In the genomic region with DNA sequence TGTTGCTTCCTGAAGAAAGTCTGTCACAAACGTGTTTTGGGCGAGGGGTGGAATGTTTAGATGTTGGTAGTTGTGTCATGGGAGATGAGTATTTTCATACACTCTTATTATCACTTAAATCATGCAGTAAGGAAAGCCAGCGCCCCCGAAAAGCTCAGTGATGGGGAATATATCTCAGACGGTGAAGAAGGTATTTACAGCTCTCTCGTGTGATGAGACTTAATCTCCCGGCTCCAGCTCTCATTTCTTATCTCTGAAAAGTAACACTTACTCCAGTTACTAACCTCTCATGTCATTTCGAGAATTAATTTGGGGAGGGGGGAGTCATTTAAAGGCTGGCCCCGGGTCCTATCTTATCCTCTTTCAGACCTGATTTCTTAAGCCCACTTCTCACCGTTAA, we compare ENCODE assay signal across 30 mouse cellular contexts.
DNase-seq lines count a peak whose midpoint lies in the region; ATAC-seq and TF ChIP-seq lines count a peak whose summit lies in the region.
"Had no signal": no experiment of that assay in that cellular context is flagged by ENCODE, and none has a peak within 500 bp of the region (broad histone marks: within the 10 kb centered on the region; RNA-seq: fewer than 3 reads in every experiment).

No protein-coding gene starts in this region.

- no peak overlapping the region for H3K4me3 ChIP-seq in liver, embryonic 12.5 days
- H3K4me3 ChIP-seq in liver, postnatal 0 days (ENCODE audit: low read depth, low read length), result no peak overlapping the region
- no peak overlapping the region for H3K4me3 ChIP-seq in MEL (ENCODE audit: control insufficient read depth in 1 of 2, insufficient read depth in 1 of 2, low read depth in 2 of 2, low read length in 2 of 2)
- no peak overlapping the region for H3K4me3 ChIP-seq in liver, embryonic 14.5 days (ENCODE audit: insufficient read depth in 1 of 2, low read depth in 2 of 2, low read length in 2 of 2)
- H3K4me3 ChIP-seq: embryonic facial prominence, embryonic 13.5 days; embryonic facial prominence, embryonic 15.5 days; erythroblast, embryonic 14.5 days; forebrain, embryonic 10.5 days; forebrain, embryonic 12.5 days had no signal

- 18% methylated on average over 10 of the region's 10 CpGs for WGBS in liver, embryonic 12.5 days (ENCODE audit: insufficient replicate concordance)
- 46% methylated on average over 10 of the region's 10 CpGs for WGBS in liver, postnatal 0 days (ENCODE audit: insufficient replicate concordance)
- WGBS in liver, embryonic 14.5 days (ENCODE audit: insufficient replicate concordance), result 14% methylated on average over 10 of the region's 10 CpGs

- no peaks in the 10 kb centered on the region for H3K36me3 ChIP-seq in liver, embryonic 12.5 days
- no peaks in the 10 kb centered on the region for H3K36me3 ChIP-seq in liver, postnatal 0 days (replicated peaks; ENCODE audit: insufficient read depth, low read length)
- peaks cover 0 to 13% of the 10 kb centered on the region in 2 experiments; a peak in 2 of 4 replicates for H3K36me3 ChIP-seq in MEL (ENCODE audit: control insufficient read depth in 1 of 2, insufficient read depth in 2 of 2, low read length in 2 of 2)
- no peaks in the 10 kb centered on the region for H3K36me3 ChIP-seq in liver, embryonic 14.5 days (replicated peaks; ENCODE audit: control insufficient read depth, insufficient read depth, low read depth)
- H3K36me3 ChIP-seq: embryonic facial prominence, embryonic 15.5 days; forebrain, embryonic 10.5 days; G1E had no signal

- H3K9ac ChIP-seq in liver, embryonic 12.5 days, result no peak overlapping the region
- no peak overlapping the region for H3K9ac ChIP-seq in liver, postnatal 0 days (replicated peaks)
- no peak overlapping the region for H3K9ac ChIP-seq in MEL (ENCODE audit: control insufficient read depth, low read depth, low read length, poor library complexity, severe bottlenecking)
- H3K9ac ChIP-seq in liver, embryonic 14.5 days (replicated peaks), result no peak overlapping the region
- H3K9ac ChIP-seq: embryonic facial prominence, embryonic 13.5 days; embryonic facial prominence, embryonic 15.5 days; forebrain, embryonic 12.5 days had no signal

- peak overlapping the region; percentile 15; the same call in 1 of the 2 replicates for H3K27ac ChIP-seq in liver, embryonic 12.5 days
- H3K27ac ChIP-seq in liver, postnatal 0 days (ENCODE audit: low read depth), result no peak overlapping the region
- no peak overlapping the region for H3K27ac ChIP-seq in MEL (ENCODE audit: control insufficient read depth, low read depth, low read length)
- H3K27ac ChIP-seq in liver, embryonic 14.5 days, result no peak overlapping the region
- H3K27ac ChIP-seq: embryonic facial prominence, embryonic 13.5 days; embryonic facial prominence, embryonic 15.5 days; forebrain, embryonic 10.5 days; forebrain, embryonic 12.5 days had no signal

- TF ChIP-seq RAD21 in MEL (IDR thresholded peaks at IDR 0.05; ENCODE audit: low read depth, low read length), result no peak

- peaks cover 46% of the 10 kb centered on the region for H3K4me1 ChIP-seq in liver, embryonic 12.5 days
- H3K4me1 ChIP-seq in liver, postnatal 0 days (ENCODE audit: insufficient read depth), result peaks cover 18% of the 10 kb centered on the region
- H3K4me1 ChIP-seq in MEL (ENCODE audit: control insufficient read depth in 1 of 2, insufficient read depth in 2 of 2, low read length in 2 of 2), result peaks cover 14 to 17% of the 10 kb centered on the region in 2 experiments
- peaks cover 32 to 33% of the 10 kb centered on the region in 2 experiments for H3K4me1 ChIP-seq in liver, embryonic 14.5 days (replicated peaks; ENCODE audit: control insufficient read depth in 2 of 2, insufficient read depth in 2 of 2, low read length in 1 of 2)
- H3K4me1 ChIP-seq: embryonic facial prominence, embryonic 15.5 days; forebrain, embryonic 12.5 days had no signal

- no peak for ATAC-seq in liver, embryonic 12.5 days
- ATAC-seq in liver, postnatal 0 days, result no peak
- no peak for ATAC-seq in liver, embryonic 14.5 days (ENCODE audit: insufficient read depth)
- ATAC-seq: activated CD4-positive, CD25-positive, alpha-beta regulatory T cell, adult 4 months; CD4-positive, CD25-positive, alpha-beta regulatory T cell, adult 4 months; forebrain, embryonic 14.5 days; forebrain, embryonic 16.5 days; Patski had no signal

- H3K79me2 ChIP-seq in MEL (ENCODE audit: control insufficient read depth, insufficient read depth, low read length, poor library complexity), result no peaks in the 10 kb centered on the region

- TF ChIP-seq EP300 in liver, postnatal 0 days (IDR thresholded peaks at IDR 0.05; ENCODE audit: low read depth), result no peak
- no peak for TF ChIP-seq EP300 in MEL (IDR thresholded peaks at IDR 0.05; ENCODE audit: low read depth in 1 of 2, low read length in 2 of 2)
- no peak for TF ChIP-seq EP300 in liver, embryonic 14.5 days (IDR thresholded peaks at IDR 0.05; ENCODE audit: low read depth)

- peak; percentile 68 for DNase-seq in heart, adult 11 months
- no peak for DNase-seq in heart, adult 9 months (ENCODE audit: low spot score in 2 of 2)
- DNase-seq in liver, postnatal 0 days, result no peak
- DNase-seq in MEL (ENCODE audit: low read depth, low spot score) (no peak), MN1 (ENCODE audit: low spot score) (no peak)
- peak in 2 of 3 experiments; percentile 67 to 69 for DNase-seq in liver, embryonic 14.5 days (ENCODE audit: low read depth in 3 of 3, low spot score in 3 of 3)
- DNase-seq in cerebellum, adult 9-10 months, result no peak
- DNase-seq: adrenal gland, adult 8-10 months; adrenal gland, postnatal 14 days; adrenal gland, postnatal 36 days; B cell, adult 2 months; cerebellum, adult 11-12 months; cerebellum, adult 2 months; cerebellum, adult 9-11 months; cerebellum, postnatal 14 days; cerebellum, postnatal 36 days; embryo, embryonic 11 days had no signal

- H3K4me2 ChIP-seq in liver, embryonic 12.5 days, result peak overlapping the region; percentile 41
- H3K4me2 ChIP-seq in liver, postnatal 0 days (ENCODE audit: low read depth, low read length), result no peak overlapping the region
- H3K4me2 ChIP-seq in liver, embryonic 14.5 days (ENCODE audit: low read depth), result peak overlapping the region; percentile 28; the same call in 1 of the 2 replicates
- H3K4me2 ChIP-seq: embryonic facial prominence, embryonic 13.5 days; embryonic facial prominence, embryonic 15.5 days; forebrain, embryonic 12.5 days had no signal

- peaks cover 4% of the 10 kb centered on the region; the same call in 1 of the 2 replicates for H3K27me3 ChIP-seq in liver, embryonic 12.5 days (replicated peaks)
- no peaks in the 10 kb centered on the region for H3K27me3 ChIP-seq in liver, postnatal 0 days (ENCODE audit: insufficient read depth, low read length)
- H3K27me3 ChIP-seq in MEL (ENCODE audit: control insufficient read depth in 1 of 2, insufficient read depth in 2 of 2, low read length in 2 of 2), result peaks cover 0 to 3% of the 10 kb centered on the region in 2 experiments; a peak in 3 of 4 replicates
- no peaks in the 10 kb centered on the region for H3K27me3 ChIP-seq in liver, embryonic 14.5 days (ENCODE audit: control insufficient read depth, insufficient read depth, low read length)
- H3K27me3 ChIP-seq: CH12.LX; embryonic facial prominence, embryonic 13.5 days; embryonic facial prominence, embryonic 15.5 days; forebrain, embryonic 12.5 days; Patski had no signal

- no peak for TF ChIP-seq CTCF in liver, postnatal 0 days (IDR thresholded peaks at IDR 0.05; ENCODE audit: low read depth)
- TF ChIP-seq CTCF in MEL (IDR thresholded peaks at IDR 0.05 in 2 of 3, conservative IDR thresholded peaks at IDR 0.05 in 1 of 3; ENCODE audit: control insufficient read depth in 1 of 3, insufficient read depth in 1 of 3, low read depth in 2 of 3, low read length in 3 of 3, poor library complexity in 1 of 3, severe bottlenecking in 1 of 3), result no peak
- TF ChIP-seq CTCF in liver, embryonic 14.5 days (IDR thresholded peaks at IDR 0.05; ENCODE audit: low read depth), result no peak

- H3K9me3 ChIP-seq in liver, embryonic 12.5 days (replicated peaks), result no peaks in the 10 kb centered on the region
- H3K9me3 ChIP-seq in liver, postnatal 0 days (ENCODE audit: low read length), result no peaks in the 10 kb centered on the region
- H3K9me3 ChIP-seq in MEL (replicated peaks; ENCODE audit: insufficient read depth, low read length), result no peaks in the 10 kb centered on the region
- H3K9me3 ChIP-seq in liver, embryonic 14.5 days (ENCODE audit: control insufficient read depth, low read length), result no peaks in the 10 kb centered on the region
- H3K9me3 ChIP-seq: embryonic facial prominence, embryonic 13.5 days; embryonic facial prominence, embryonic 15.5 days; forebrain, embryonic 10.5 days; forebrain, embryonic 12.5 days had no signal

- TF ChIP-seq POLR2A in MEL (IDR thresholded peaks at IDR 0.05; ENCODE audit: control insufficient read depth in 1 of 2, insufficient read depth in 1 of 2, low read depth in 1 of 2, low read length in 2 of 2, poor library complexity in 1 of 2), result no peak

TF ChIP-seq in MEL, 35 proteins besides CTCF, POLR2A, EP300 and RAD21:
- no peak for TF ChIP-seq UBTF (IDR thresholded peaks at IDR 0.05; ENCODE audit: borderline replicate concordance, insufficient read depth, low read depth, low read length)
- peak; percentile 36; the same call in 1 of the 2 replicates for TF ChIP-seq GATA1 (IDR thresholded peaks at IDR 0.05; ENCODE audit: low read depth, low read length)

Comparison
In these comparisons a context has a peak if more than half of its experiments do, and no peak if none do; other contexts are left out.
1. DNase-seq: peak in heart, adult 11 months (single experiment) and liver, embryonic 14.5 days (2 of 3); none in heart, adult 9 months (0 of 2), liver, postnatal 0 days (single experiment), MEL (single experiment), MN1 (single experiment) and cerebellum, adult 9-10 months (single experiment).